Comparison of ENCODE assay signal across 9 mouse cellular contexts in the genomic region with DNA sequence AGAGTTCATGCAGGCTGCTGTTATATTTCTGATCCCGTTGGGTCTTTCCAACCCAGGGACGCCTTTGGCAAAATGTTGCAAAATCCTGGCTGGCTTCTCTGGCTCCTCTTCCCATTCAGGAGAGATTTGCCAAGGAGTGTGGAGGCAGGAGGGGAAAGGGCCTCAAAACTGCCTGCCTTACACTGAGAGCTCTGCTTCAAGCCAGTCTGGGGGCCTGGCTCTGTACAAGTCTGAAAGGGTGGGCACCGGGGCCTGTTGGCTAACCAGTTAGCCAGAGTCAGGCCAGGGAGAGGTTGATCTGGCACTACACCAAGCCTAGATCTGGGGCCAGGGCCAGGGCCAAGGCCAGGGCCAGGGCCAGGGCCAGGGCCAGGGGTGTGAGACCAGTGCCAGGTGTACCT. TPM values are rescaled to one million over a fixed set of nuclear protein-coding genes. Genes with fewer than 3 reads are reported as not detected.
DNase-seq lines count a peak whose midpoint lies in the region; ATAC-seq and TF ChIP-seq lines count a peak whose summit lies in the region.
"Had no signal": no experiment of that assay in that cellular context is flagged by ENCODE, and none has a peak within 500 bp of the region (broad histone marks: within the 10 kb centered on the region; RNA-seq: fewer than 3 reads in every experiment).

No protein-coding gene starts in this region.

- H3K9me3 ChIP-seq in forebrain, postnatal 0 days (ENCODE audit: low read length), result no peaks in the 10 kb centered on the region
- H3K9me3 ChIP-seq: neural tube, embryonic 13.5 days had no signal

- 0 out of 2 replicates have a peak overlapping the region, but pooled peaks have one; percentile 19 for H3K27ac ChIP-seq in left cerebral cortex, adult 2 months
- no peak overlapping the region for H3K27ac ChIP-seq in forebrain, postnatal 0 days (ENCODE audit: low read depth, low read length)
- H3K27ac ChIP-seq: neural tube, embryonic 13.5 days had no signal

- no peak overlapping the region for H3K4me2 ChIP-seq in forebrain, postnatal 0 days (ENCODE audit: low read depth)
- H3K4me2 ChIP-seq: neural tube, embryonic 13.5 days had no signal

- H3K4me3 ChIP-seq in left cerebral cortex, adult 2 months, result no peak overlapping the region
- no peak overlapping the region for H3K4me3 ChIP-seq in forebrain, postnatal 0 days (ENCODE audit: low read depth, low read length)
- H3K4me3 ChIP-seq: neural tube, embryonic 13.5 days had no signal

- no peak for ATAC-seq in cerebellum, adult (ENCODE audit: insufficient number of reproducible peaks, low FRiP score, low TSS enrichment)
- ATAC-seq in forebrain, postnatal 0 days, result no peak

- 73% methylated on average over 3 of the region's 3 CpGs for WGBS in forebrain, postnatal 0 days

- TF ChIP-seq CTCF in left cerebral cortex, adult 2 months (IDR thresholded peaks at IDR 0.05), result no peak
- TF ChIP-seq CTCF in brain, embryonic 14.5 days (IDR thresholded peaks at IDR 0.05; ENCODE audit: borderline replicate concordance, extremely low read depth, insufficient read depth, insufficient read length), result no peak
- no peak for TF ChIP-seq CTCF in forebrain, postnatal 0 days (IDR thresholded peaks at IDR 0.05; ENCODE audit: low read depth)

- H3K36me3 ChIP-seq in forebrain, postnatal 0 days (ENCODE audit: insufficient read depth), result no peaks in the 10 kb centered on the region
- H3K36me3 ChIP-seq: neural tube, embryonic 13.5 days had no signal

- no peak overlapping the region for H3K9ac ChIP-seq in forebrain, postnatal 0 days
- H3K9ac ChIP-seq: neural tube, embryonic 13.5 days had no signal

- intact Hi-C loops in left cerebral cortex, adult 2 months (cut with DNase I), result no loop called here
- intact Hi-C loops in left cerebral cortex, postnatal 14 days (cut with DNase I), result no loop called here

- no peak for TF ChIP-seq POLR2A in brain, embryonic 14.5 days (IDR thresholded peaks at IDR 0.05; ENCODE audit: borderline replicate concordance, extremely low read depth, insufficient read depth, insufficient read length, poor library complexity, severe bottlenecking)

- DNase-seq in cerebellum, adult 11 months, result peak; percentile 71
- DNase-seq in left cerebral cortex, adult 2 months (ENCODE audit: extremely low spot score in 1 of 2, low spot score in 2 of 2), result no peak
- no peak for DNase-seq in left cerebral cortex, adult 18-20 months (ENCODE audit: low spot score in 2 of 2)
- DNase-seq in brain, embryonic 14.5 days (ENCODE audit: low read depth), result peak; percentile 14
- peak; percentile 70 to 80 for DNase-seq in heart, adult 9 months (ENCODE audit: low spot score in 2 of 2)
- DNase-seq in left cerebral cortex, postnatal 14 days (ENCODE audit: low spot score in 2 of 2), result no peak
- DNase-seq in forebrain, postnatal 0 days, result no peak

- H3K27me3 ChIP-seq in forebrain, postnatal 0 days (ENCODE audit: insufficient read depth, low read length), result no peaks in the 10 kb centered on the region
- H3K27me3 ChIP-seq: neural tube, embryonic 13.5 days had no signal

- H3K4me1 ChIP-seq in forebrain, postnatal 0 days (ENCODE audit: insufficient read depth), result 0 out of 2 replicates have a peak, but pooled peaks cover 4% of the 10 kb centered on the region

RNA-seq across cellular contexts. Expression of gene Pim3, which starts 3.8 kb away (rescaled TPM):
- 10 to 100 TPM; 46.8 to 50.0 TPM for total RNA-seq in left cerebral cortex, adult 2 months (2021)
- total RNA-seq in left cerebral cortex, adult 18-20 months (2021), result 10 to 100 TPM; 36.3 to 45.9 TPM
- polyA plus RNA-seq in brain, embryonic 14.5 days (2012; rRNA removed), result 14.7 and 18.5 TPM in 2 replicates
- total RNA-seq in left cerebral cortex, postnatal 14 days (2021), result 10 to 100 TPM; 37.3 to 40.4 TPM
- total RNA-seq in forebrain, postnatal 0 days (2014; rRNA removed), result 65.5 and 70.6 TPM in 2 replicates
- polyA plus RNA-seq in forebrain, postnatal 0 days (2015; fragmentation: Nextera tagmentation; extraction: Ambion mirVana), result 61.9 and 65.2 TPM in 2 replicates

RNA-seq across cellular contexts. Expression of gene Creld2, which starts 38.7 kb away (rescaled TPM):
- 10 to 100 TPM; 22.1 to 26.3 TPM for total RNA-seq in left cerebral cortex, adult 2 months (2021)
- 10 to 100 TPM; 26.6 to 33.3 TPM for total RNA-seq in left cerebral cortex, adult 18-20 months (2021)
- polyA plus RNA-seq in brain, embryonic 14.5 days (2012; rRNA removed), result 41.8 and 48.8 TPM in 2 replicates
- total RNA-seq in left cerebral cortex, postnatal 14 days (2021), result 10 to 100 TPM; 18.9 to 21.4 TPM
- 30.9 and 31.6 TPM in 2 replicates for total RNA-seq in forebrain, postnatal 0 days (2014; rRNA removed)
- 40.2 and 43.9 TPM in 2 replicates for polyA plus RNA-seq in forebrain, postnatal 0 days (2015; fragmentation: Nextera tagmentation; extraction: Ambion mirVana)

RNA-seq across cellular contexts. Expression of gene Alg12, which starts 39.0 kb away (rescaled TPM):
- total RNA-seq in left cerebral cortex, adult 2 months (2021), result 10 to 100 TPM; 13.3 to 14.4 TPM
- 10 to 100 TPM; 13.0 to 13.6 TPM for total RNA-seq in left cerebral cortex, adult 18-20 months (2021)
- polyA plus RNA-seq in brain, embryonic 14.5 days (2012; rRNA removed), result 14.2 and 15.4 TPM in 2 replicates
- 10 to 100 TPM; 10.3 to 12.3 TPM for total RNA-seq in left cerebral cortex, postnatal 14 days (2021)
- total RNA-seq in forebrain, postnatal 0 days (2014; rRNA removed), result 10.2 and 11.9 TPM in 2 replicates
- 5.5 and 7.6 TPM in 2 replicates for polyA plus RNA-seq in forebrain, postnatal 0 days (2015; fragmentation: Nextera tagmentation; extraction: Ambion mirVana)

Comparison
In these comparisons a context has a peak if more than half of its experiments do, and no peak if none do; other contexts are left out.
1. DNase-seq: peak in cerebellum, adult 11 months (single experiment), brain, embryonic 14.5 days (single experiment) and heart, adult 9 months (2 of 2); none in left cerebral cortex, adult 2 months (0 of 2), left cerebral cortex, adult 18-20 months (0 of 2), left cerebral cortex, postnatal 14 days (0 of 2) and forebrain, postnatal 0 days (single experiment).